Mouse (Mus musculus) telencephalon, adult 2 months (tissue): ENCODE measurements around the gene Itgb3.

ENCODE experiments used
- DNase-seq: peaks from one replicate; pipeline ENCODE4 v3.0.0-alpha.2; 2011; ENCODE audit warnings: low read depth, low spot score

Itgb3 gene

GRCm38 (mm10) chr11:104619084-104620022 is 11.6 kb downstream of the Itgb3 start:
- DNase-seq, result no peak

DNA sequence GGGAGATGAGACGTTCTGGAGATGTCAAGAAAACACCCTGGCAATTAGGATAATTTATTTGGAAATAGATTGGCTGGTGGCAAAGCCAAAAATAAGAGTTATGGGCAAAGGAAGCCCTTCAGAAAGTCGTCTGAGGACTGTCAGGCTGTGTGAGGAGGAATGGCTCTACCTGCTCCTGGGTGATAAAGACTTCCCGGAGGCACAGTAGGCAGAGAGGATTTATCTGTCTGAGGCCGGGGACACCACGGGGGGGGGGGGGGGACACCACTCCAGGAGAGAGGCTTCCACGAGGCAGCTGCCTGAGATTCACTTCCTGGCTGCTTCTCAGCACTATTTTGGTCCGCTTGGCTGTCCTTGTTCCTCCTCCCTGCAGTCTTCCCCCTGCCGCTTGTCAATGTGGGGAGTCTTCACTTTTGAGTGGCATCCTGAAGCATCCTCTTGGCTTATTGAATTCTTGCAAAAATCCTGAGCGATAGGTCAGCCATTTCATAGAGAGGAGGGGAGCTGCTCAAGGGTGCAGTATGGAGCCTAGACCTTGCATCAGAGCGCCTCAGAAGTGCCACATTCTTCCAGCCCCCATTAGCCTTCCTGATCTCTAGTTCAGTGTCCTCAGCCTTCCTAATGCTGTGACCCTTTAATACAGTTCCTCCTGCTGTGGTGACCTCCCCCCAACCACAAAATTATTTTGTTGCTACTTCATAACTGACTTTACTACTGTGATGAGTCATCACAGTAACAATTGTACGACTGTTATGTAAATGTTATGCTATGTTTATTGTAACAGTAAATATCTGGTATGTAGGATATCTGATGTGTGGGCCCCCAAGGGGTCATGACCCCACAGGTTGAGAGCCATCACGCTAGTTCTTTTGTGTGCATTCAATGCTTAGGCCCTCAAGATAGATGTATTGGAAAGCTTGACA is 14.5 kb downstream of the Itgb3 start:
- DNase-seq, result no peak

DNA sequence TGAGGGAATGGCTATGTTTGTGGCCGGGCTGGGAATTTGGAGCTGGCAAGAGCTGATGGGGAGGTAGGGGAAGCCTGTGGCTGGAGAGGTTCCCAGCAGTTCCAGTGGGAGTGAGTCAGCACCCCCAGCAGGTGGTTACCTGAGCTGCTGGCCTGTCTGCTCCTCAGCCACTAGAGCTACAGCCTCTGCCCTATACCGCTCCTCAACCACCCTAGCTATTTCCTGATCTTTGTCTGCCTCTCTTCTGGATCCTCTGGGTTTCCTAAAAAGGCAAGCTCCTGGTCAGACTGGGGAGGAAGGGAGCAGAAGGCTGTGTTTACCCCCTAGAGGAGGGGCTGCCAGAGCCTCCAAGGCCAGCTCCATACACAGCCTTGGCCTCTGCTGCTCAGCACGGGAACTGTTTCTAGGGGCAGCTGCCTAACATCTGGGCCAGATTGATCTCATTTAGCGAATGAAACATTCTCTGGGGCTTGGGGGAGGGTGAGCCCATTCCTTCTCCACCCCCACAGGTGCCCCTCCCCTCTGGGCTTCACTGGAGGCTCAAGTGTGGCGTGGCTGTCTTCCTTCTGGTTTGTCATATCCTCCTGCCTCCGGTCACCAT is 17.1 kb downstream of the Itgb3 start:
- no peak for DNase-seq

GRCm38 (mm10) chr11:104625453-104626402 is 17.9 kb downstream of the Itgb3 start:
- DNase-seq, result no peak

DNA sequence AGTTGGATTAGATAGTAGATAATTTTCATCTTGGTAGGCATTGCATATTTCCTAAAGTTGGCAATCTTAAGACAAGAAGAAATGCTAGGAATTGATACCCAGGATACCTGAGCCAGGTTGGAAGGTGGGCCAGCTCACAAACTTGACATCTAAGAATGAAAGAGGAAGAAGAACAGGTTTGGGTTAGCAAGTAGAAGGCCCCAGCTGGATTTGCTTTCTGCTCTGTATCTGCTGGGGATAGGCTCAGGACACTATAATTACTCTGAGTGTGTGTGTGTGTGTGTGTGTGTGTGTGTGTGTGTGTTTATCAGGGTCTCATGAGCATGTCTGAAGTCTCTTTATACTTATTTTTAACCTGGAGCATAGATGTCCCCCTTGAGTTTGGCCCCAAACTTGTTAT is 18.8 kb downstream of the Itgb3 start:
- no peak for DNase-seq

DNA sequence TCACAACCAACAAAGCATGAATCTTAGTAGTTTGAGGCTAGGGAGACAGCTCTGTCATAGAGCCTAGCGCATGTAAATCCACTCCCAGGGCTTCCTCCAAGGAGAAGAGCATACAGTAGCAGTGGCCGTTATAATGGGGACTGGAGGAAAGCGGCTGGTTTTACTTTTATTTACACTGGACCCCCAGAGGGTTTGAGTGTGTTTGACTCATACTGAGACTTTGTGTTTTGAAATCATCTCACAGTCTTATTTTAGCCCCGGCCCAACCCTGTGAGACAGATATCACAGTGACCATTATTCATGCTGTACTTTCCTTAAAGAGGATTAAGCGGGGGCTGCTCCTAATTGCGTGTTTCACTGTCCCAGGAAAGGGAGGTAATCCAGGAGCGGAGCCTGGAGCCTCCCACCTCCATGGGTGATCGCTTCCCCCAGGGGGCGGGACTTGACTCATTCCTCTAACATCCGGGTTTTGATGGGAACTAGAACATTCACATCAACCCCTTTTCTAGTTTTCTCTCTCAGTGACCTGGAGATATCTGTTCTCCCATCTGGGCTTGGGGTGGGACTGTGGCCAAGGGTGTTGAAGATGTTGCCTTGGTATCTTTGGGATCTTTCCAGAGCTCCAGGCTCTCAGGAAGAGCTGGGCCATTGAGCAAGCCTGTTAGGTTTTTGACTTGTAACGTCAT is 20.0 kb downstream of the Itgb3 start:
- no peak for DNase-seq

GRCm38 (mm10) chr11:104628566-104628965 is 20.8 kb downstream of the Itgb3 start:
- no peak for DNase-seq

GRCm38 (mm10) chr11:104630185-104630835 is 22.5 kb downstream of the Itgb3 start:
- DNase-seq, result no peak

- no peak for DNase-seq
Observed at GRCm38 (mm10) chr11:104631306-104631705, 23.5 kb downstream of the Itgb3 start.

- no peak for DNase-seq
Observed at GRCm38 (mm10) chr11:104637010-104637409, 29.2 kb downstream of the Itgb3 start.

GRCm38 (mm10) chr11:104638006-104638405 is 30.2 kb downstream of the Itgb3 start:
- no peak for DNase-seq

DNA sequence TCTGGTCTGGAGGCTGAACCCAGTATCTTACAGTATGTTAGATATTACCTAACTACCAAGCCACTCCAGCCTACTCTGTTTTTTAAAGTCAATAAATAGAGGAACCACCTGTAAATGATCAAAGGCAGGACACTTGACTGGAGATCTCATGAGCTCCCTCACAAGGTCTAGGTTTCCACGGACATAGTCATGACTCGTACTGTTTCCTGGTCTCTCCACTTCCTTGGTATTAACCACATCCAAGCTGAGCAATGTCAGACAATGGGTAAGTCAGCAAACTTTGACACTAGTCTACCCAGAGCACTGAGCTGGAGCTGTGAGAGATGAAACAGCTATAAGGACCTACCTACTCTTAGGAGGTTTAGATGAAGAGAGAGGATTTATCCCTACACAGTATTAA is 31.1 kb downstream of the Itgb3 start:
- DNase-seq, result no peak

DNA sequence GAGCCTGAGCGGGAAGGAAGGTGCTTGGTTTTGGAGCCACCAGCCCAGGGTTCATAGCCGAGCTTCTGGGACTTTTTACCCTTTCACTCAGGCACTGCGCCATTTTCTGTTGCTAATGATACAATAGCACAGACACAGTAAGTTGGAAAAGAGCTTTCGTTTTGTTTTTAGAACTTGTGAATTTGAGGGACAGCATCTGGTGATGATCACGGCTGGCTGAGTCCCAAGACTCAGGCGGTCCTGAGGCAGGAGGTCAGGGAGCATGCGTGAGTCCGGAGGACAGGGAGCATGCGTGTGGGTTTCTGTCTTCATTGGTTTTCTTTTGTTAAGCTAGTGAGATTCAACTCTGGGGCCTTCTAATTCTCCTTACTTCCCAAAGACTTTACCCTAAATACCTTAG is 31.8 kb downstream of the Itgb3 start:
- no peak for DNase-seq

- no peak for DNase-seq
Observed at GRCm38 (mm10) chr11:104640894-104641293, 33.1 kb downstream of the Itgb3 start.

DNA sequence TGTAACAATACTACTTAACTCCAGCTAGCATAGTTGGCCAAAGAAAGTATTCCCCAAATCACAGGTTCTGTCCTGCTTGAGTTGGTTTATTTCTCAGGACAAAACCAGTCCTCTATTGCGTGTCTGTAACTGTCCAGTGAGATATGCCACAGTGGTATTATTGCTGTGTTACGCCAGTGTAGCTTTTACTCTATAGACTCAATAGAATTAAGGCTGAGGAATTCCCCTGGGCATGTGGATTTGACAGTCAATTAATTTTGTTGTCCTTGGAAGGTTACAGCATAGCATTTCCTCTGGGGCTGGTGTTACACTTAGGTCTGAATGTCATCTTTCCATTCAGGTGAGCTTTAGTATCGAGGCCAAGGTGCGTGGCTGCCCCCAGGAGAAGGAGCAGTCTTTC is 35.4 kb downstream of the Itgb3 start:
- no peak for DNase-seq

DNA sequence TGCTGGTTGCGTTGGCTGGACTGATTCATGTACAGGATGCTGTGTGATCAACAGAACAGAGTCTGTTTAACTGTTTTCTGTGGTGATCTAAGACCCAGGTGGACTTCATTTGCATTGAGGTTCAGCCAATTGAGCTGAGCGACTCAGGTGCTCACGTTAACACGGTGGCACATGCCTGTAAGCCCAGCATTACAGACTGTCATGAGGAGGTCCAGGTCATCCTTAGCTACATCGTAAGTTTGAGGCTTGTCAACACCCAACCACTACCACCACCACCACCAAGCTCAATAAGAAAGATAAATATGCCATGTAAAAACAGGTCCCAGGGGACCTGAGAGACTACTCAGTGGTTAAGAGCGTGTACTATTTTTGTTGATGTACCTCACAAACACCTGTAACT is 37.6 kb downstream of the Itgb3 start:
- no peak for DNase-seq

DNA sequence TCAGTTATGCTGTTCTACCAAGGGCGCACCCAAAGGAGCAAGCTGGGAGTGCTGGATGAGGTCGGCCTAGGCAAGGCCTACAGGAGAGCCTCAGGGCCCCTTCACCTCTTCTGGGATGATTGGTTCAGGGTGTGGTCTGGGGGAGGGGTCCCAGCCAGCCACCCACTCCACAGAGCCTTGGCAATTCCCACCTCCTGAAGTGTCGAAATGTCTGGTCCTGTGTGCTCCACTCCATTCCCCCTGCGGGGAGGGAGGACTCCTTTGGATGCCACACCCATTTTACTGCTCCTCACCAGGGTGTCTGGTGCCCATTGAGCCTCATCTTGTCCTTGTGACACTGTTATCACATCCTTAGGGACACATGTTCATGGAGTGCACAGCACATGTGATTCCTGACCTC is 38.4 kb downstream of the Itgb3 start:
- no peak for DNase-seq

DNA sequence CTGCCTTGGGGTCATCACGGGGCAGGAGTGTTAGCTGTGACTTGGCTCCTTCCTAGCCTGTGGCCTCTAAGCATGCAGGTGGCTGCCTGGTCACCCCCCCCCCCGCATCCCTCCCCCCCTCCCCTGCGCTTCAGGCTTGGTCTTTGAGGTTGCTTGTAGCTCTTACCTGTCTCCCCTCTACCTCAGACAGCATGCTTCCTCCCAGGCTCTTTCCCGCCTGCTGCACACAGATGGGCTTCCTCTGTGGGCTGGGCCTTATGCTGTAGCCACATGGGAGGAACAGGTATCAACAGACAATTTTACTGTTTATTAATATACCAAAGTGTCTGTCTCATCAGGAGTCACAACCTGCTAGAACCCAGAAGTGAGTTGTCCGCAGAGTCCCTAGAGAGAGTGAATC is 38.8 kb downstream of the Itgb3 start:
- DNase-seq, result no peak

- no peak for DNase-seq
Observed at GRCm38 (mm10) chr11:104647188-104647867, 39.5 kb downstream of the Itgb3 start.
